Mouse (Mus musculus) kidney, embryonic 15.5 days (tissue): Measurements from ENCODE around the gene Pde8b. TPM values are rescaled to one million over a fixed set of nuclear protein-coding genes. Genes with fewer than 3 reads are reported as not detected.
A peak's percentile ranks its signal among the peaks of the same experiment; 100 is the strongest.
"Not testable (repeated sequence)": the region's sequence is repeated elsewhere in the genome, so short reads cannot be mapped to it uniquely, and the experiment has no call there.

Experiments used
- ATAC-seq: fragments of 200-750 bp; cut with Nextera tagmentation; replicated peaks from 2 replicates; pipeline ENCODE4 v1.8.0; 2017; ENCODE audit warnings: moderate TSS enrichment; ENCODE audit not compliant: low FRiP score
- H3K27ac ChIP-seq: fragments of 300-500 bp; sonication (generic); 2 replicates; pipeline ENCODE4 v1.5.1; 2015; ENCODE audit warnings: mild to moderate bottlenecking, inconsistent platforms
- H3K27me3 ChIP-seq: fragments of 300-500 bp; sonication (generic); 2 replicates; pipeline ENCODE4 v1.6.1; 2015; ENCODE audit warnings: inconsistent platforms
- H3K36me3 ChIP-seq: fragments of 300-500 bp; sonication (generic); 2 replicates; pipeline ENCODE4 v1.6.1; 2015; ENCODE audit warnings: inconsistent platforms
- H3K4me1 ChIP-seq: fragments of 300-500 bp; sonication (generic); 2 replicates; pipeline ENCODE4 v1.6.1; 2015; ENCODE audit warnings: inconsistent platforms
- H3K4me2 ChIP-seq: fragments of 300-500 bp; sonication (generic); 2 replicates; pipeline ENCODE4 v1.6.1; 2015; ENCODE audit warnings: moderate library complexity, mild to moderate bottlenecking, inconsistent platforms
- H3K4me3 ChIP-seq: fragments of 300-500 bp; sonication (generic); replicated peaks from 2 replicates; pipeline ENCODE4 v1.5.1; 2015; ENCODE audit warnings: mild to moderate bottlenecking, inconsistent platforms
- H3K9ac ChIP-seq: fragments of 300-500 bp; sonication (generic); 2 replicates; pipeline ENCODE4 v1.6.1; 2015; ENCODE audit warnings: mild to moderate bottlenecking, inconsistent platforms
- H3K9me3 ChIP-seq: fragments of 300-500 bp; sonication (generic); replicated peaks from 2 replicates; pipeline ENCODE4 v1.6.1; 2016; ENCODE audit warnings: inconsistent platforms
- WGBS: fragments of 180-500 bp; shearing (Covaris S2); methylation state at CpG from one replicate; pipeline ENCODE4 v1.1.7; 2015; ENCODE audit warnings: mixed read lengths; 5-methylcytosine and 5-hydroxymethylcytosine counted together
- polyA plus RNA-seq: library from polyadenylated mRNA; unstranded; fragments of >200 nt; fragmentation: Nextera tagmentation; extraction: Ambion mirVana; gene quantifications from 2 replicates; pipeline ENCODE4 v1.2.1, GENCODE M21; 2015

The Pde8b gene
- polyA plus RNA-seq, 1 experiment from 2014 or later = 10.2 TPM

DNA sequence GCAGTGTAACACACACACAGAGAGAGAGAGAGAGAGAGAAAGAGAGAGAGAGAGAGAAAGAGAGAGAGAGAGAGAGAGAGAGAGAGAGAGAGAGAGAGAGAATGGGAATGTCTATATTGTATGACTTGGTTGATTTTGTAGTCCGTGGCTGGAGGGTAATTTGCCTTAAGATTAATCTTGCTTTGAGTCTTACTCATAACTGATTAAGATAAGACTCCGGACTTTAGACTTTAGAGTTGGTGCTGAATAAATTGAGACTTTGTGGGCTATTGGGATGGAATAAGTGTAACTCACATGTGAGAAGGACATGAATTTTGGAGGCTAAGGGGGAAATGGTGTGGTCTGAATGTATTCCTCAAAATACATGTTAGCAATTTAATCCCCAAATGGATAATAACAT is 7.1 kb downstream of the Pde8b start:
- H3K9ac ChIP-seq = no peak overlapping the region
- peaks cover under 1% of the 10 kb centered on the region; the same call in 1 of the 2 replicates for H3K27me3 ChIP-seq
- no peaks in the 10 kb centered on the region for H3K36me3 ChIP-seq
- 0 out of 2 replicates have a peak, but pooled peaks cover 3% of the 10 kb centered on the region for H3K9me3 ChIP-seq
- WGBS = 75% methylated on average over 2 of the region's 2 CpGs
- no peak overlapping the region for H3K4me2 ChIP-seq
- no peak for ATAC-seq
- H3K4me1 ChIP-seq = no peaks in the 10 kb centered on the region
- no peak overlapping the region for H3K27ac ChIP-seq
- no peak overlapping the region for H3K4me3 ChIP-seq

DNA sequence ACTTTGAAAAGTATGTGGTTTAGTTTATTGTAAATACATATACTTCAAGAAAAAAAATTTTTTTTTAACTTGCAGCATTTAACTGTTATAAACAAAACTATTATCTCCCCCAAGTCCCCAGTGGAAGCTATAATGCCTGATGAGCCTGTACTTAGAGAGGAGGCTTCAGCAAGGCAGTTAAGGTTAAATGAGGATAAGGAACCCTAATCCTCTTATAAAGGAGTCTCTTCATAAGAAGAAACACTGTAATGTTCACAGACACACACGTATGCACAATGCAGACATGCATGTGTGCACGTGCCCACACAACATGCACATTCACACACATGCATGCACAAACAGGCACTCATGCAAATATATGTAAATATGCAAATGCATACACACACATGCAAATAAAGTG is 12.6 kb downstream of the Pde8b start:
- no peak overlapping the region for H3K4me3 ChIP-seq
- 0 out of 2 replicates have a peak, but pooled peaks cover 3% of the 10 kb centered on the region for H3K9me3 ChIP-seq
- H3K27ac ChIP-seq = no peak overlapping the region
- no peak overlapping the region for H3K4me2 ChIP-seq
- no peak for ATAC-seq
- WGBS = 96% methylated on average over 2 of the region's 2 CpGs
- H3K27me3 ChIP-seq = no peaks in the 10 kb centered on the region
- H3K4me1 ChIP-seq = no peaks in the 10 kb centered on the region
- H3K36me3 ChIP-seq = no peaks in the 10 kb centered on the region
- no peak overlapping the region for H3K9ac ChIP-seq

DNA sequence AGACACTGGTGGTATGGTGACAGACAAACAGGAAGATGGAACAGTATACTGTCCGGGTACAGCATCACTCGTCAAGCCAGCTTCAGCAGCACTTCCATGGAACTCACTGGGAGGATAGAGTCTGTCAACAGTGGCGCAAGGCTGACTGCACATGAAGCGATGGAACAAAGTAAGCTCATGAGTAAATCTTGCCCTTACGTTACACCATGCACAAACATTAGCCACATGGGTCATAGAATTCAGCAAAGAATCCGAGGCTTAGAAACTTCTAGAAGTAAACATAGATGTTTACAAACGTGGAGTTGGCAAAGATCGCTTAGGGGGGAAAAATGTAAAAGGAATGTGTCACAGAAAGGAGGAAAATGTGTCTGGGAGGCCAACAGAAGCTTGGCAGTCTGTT is 14.9 kb downstream of the Pde8b start:
- no peak for ATAC-seq
- H3K27ac ChIP-seq = no peak overlapping the region
- H3K4me2 ChIP-seq = no peak overlapping the region
- no peak overlapping the region for H3K4me3 ChIP-seq
- H3K27me3 ChIP-seq = no peaks in the 10 kb centered on the region
- H3K36me3 ChIP-seq = no peaks in the 10 kb centered on the region
- 0 out of 2 replicates have a peak, but pooled peaks cover 2% of the 10 kb centered on the region for H3K4me1 ChIP-seq
- 82% methylated on average over 8 of the region's 8 CpGs for WGBS
- H3K9ac ChIP-seq = no peak overlapping the region
- no peaks in the 10 kb centered on the region for H3K9me3 ChIP-seq

DNA sequence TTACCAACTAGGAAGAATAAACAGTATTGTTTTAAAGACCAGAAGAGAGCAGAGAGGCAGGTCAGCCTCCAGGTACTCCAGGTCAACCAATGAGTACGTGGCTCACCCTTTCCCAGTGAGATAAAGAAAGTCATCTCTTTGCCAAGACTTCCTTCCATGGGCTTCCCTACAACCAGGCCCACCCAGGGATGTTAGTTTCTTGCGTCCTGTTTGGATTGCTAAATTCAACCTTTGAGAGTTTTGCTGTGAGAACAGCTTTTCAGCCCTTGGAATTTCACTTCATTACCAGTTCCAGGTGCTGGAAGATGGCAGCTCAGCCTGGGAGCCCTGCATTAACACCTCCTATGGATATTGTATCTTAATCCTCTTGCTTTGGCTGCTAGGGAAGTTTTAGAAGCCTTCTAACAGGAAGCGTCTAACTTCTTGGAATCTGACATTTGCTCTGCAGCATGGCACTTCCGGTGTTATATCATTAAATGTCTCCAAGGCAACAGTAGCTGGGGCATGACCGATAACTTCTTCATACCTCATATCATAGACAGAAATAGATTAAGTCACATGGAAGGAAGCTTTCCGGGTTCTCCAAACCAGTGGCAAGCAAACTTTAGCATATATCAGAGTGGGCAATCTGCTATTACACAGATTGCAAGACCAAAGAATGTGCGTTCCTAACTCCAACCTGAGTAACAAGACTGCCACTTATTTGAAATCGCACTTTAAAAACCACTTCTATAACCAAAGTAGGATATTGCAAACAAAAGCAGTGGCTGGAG is 18.6 kb downstream of the Pde8b start:
- Histone ChIP-seq H3K4me2 (no peak overlapping the region), H3K36me3 (no peaks in the 10 kb centered on the region), H3K27me3 (no peaks in the 10 kb centered on the region), H3K4me3 (no peak overlapping the region), H3K27ac (no peak overlapping the region; the same call in 1 of the 2 replicates), H3K9me3 (no peaks in the 10 kb centered on the region), H3K4me1 (0 out of 2 replicates have a peak, but pooled peaks cover 2% of the 10 kb centered on the region), H3K9ac (no peak overlapping the region)
- WGBS = 72% methylated on average over 8 of the region's 8 CpGs
- no peak for ATAC-seq

DNA sequence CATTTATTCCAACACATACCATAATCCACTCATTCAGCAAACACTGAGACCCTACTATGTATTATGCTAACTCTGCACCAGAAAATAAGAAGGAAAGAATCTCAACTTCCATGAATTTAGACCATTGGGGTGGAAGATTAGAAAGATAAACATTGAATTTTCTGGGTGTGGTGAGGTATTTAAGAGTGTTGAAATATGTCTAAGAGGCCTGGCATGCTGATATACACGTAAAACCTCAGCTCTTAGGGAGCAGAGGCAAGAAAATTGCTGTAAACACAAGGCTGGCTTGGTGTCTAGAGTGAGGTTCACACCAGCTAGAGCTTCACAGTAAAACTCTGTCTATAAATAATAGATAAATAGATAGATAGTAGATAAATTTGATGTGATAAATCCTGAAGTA is 19.8 kb downstream of the Pde8b start:
- Histone ChIP-seq H3K27me3 (no peaks in the 10 kb centered on the region), H3K36me3 (no peaks in the 10 kb centered on the region), H3K9me3 (no peaks in the 10 kb centered on the region), H3K27ac (no peak overlapping the region), H3K9ac (no peak overlapping the region), H3K4me3 (no peak overlapping the region), H3K4me1 (0 out of 2 replicates have a peak, but pooled peaks cover 2% of the 10 kb centered on the region), H3K4me2 (no peak overlapping the region)
- no peak for ATAC-seq
- 74% methylated on average over 1 of the region's 1 CpGs for WGBS

DNA sequence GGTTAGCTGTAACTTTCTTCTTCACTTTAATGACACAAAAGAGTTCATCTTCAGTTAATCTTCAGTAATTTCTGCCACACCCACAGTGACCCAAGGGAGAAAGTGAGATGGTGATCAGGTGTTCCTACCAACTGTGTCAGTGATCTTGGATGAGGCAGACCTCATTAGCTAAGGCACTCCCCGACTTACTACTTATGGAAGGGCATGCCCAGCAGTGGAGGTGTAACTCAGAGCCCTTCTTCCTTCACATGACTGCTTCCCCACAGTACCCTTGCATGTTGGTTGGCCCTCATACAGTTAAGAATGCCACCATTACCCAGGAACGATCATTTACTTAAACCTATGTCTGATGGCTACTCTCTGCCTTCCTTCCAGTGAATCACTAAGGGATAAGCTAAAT is 25.6 kb downstream of the Pde8b start:
- Histone ChIP-seq H3K27me3 (peaks cover 41% of the 10 kb centered on the region), H3K36me3 (no peaks in the 10 kb centered on the region), H3K9me3 (no peaks in the 10 kb centered on the region), H3K27ac (no peak overlapping the region), H3K4me2 (no peak overlapping the region), H3K4me1 (peaks cover 15% of the 10 kb centered on the region), H3K9ac (no peak overlapping the region), H3K4me3 (no peak overlapping the region)
- 77% methylated on average over 2 of the region's 2 CpGs for WGBS
- no peak for ATAC-seq

DNA sequence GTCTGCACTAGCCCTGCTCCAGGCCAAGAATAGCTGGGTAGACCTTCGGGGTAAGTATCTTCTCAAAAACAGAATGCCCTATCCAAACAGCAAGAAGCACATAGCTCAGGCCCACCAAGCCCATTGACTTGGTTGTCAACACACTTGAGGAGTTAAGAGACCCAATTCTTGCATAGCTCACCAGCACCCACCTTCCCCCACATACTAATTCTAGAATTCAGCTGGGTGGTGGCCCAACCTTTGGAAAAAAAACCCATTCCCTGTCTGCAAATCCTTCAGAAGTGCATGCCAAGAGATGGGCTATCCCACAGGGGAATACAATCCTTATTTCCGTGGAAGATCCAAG is 26.7 kb downstream of the Pde8b start:
- H3K27me3 ChIP-seq = peaks cover 41% of the 10 kb centered on the region
- no peak overlapping the region for H3K27ac ChIP-seq
- H3K4me1 ChIP-seq = peaks cover 15% of the 10 kb centered on the region
- peak overlapping the region; percentile 59 for H3K9ac ChIP-seq
- no peaks in the 10 kb centered on the region for H3K36me3 ChIP-seq
- H3K4me3 ChIP-seq = peak overlapping the region; percentile 73
- H3K9me3 ChIP-seq = no peaks in the 10 kb centered on the region
- ATAC-seq = no peak
- WGBS = 54% methylated on average over 2 of the region's 2 CpGs
- H3K4me2 ChIP-seq = peak overlapping the region; percentile 99

DNA sequence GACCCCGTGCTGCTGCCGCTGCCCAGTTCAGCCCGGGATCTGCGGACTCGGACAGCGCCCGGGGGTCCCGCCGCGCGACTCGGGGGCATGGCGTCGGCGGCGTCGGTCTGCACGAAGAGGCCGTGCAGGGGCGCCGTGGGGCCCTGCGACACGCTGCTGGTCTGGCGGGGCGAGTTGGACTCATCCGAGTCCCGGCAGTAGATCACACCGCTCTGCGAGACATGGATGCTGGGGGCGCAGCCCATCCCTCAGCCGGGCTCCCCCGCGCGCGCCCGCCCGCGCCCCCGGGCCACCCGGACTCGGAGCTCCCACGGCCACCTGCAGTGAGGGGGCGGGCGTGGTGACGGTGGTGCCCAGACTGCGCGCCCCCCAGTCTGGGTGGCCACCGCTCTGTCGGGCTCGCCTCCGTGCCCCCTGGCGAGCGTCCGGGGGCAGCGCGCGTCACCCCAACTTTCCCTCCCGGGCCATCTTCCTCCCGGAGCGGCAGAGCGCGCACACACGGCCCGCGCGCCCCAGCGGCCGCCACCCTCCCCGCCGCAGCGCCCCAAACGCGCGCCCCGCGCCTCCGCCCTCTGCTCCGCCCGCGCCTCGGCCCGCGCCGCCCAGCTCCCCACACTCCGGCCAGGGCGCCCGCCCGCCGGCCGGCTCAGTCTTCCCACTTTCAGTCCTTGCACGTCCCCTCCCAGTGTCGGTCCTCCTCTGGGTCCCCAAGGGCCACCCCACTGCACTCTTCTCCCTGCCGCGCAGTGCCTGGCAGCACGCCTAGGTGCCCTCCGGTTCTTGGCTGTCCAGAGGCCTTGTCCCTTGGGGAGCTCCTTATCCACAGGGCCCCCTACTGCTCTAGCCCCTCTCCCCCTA is 27.3 kb downstream of the Pde8b start:
- 1% methylated on average over 88 of the region's 96 CpGs for WGBS
- Histone ChIP-seq H3K27ac (no peak overlapping the region), H3K36me3 (no peaks in the 10 kb centered on the region), H3K4me2 (peak overlapping the region; percentile 99), H3K9me3 (no peaks in the 10 kb centered on the region), H3K4me3 (peak overlapping the region; percentile 73), H3K9ac (peak overlapping the region; percentile 59), H3K27me3 (peaks cover 41% of the 10 kb centered on the region), H3K4me1 (peaks cover 15% of the 10 kb centered on the region)
- ATAC-seq = peak; percentile 91

DNA sequence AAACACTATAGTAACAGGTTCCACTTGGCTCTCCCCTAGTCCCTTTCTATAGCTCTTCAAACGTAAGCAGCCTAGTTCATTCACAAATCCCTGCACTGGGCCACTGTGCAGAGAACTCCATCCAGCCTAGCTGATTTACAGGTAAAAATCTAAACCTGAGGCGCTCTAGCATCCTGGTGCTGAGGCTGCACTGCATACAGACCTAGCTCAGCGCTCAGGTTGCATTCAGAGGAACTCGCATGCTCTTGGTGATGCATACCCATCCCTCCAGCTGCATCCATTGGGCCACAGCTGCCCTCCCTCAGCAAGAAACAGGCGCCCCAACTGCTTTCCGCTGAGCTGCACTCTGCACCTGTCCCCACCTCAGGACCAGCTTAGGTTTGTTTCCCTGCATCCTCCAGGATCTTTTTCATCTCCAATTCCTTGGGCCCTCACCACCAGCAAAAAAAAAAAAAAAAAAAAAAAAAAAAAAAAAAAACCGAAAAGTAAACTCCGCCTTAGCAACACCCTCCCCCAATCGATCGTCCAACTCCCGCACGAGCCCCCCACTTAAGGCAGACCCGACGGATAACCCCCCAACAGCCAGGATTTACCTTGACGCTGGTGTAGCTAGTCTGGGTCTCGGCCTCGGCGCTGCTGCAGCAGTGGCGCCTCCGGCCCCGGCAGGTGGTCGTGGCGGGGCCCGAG is 28.1 kb downstream of the Pde8b start:
- H3K36me3 ChIP-seq = no peaks in the 10 kb centered on the region
- H3K9me3 ChIP-seq = no peaks in the 10 kb centered on the region
- no peak overlapping the region for H3K27ac ChIP-seq
- 2% methylated on average over 24 of the region's 24 CpGs for WGBS
- H3K4me1 ChIP-seq = peaks cover 15% of the 10 kb centered on the region
- peak overlapping the region; percentile 59 for H3K9ac ChIP-seq
- 0 out of 2 replicates have a peak, but pooled peaks have one; percentile 10 for ATAC-seq
- peak overlapping the region; percentile 99 for H3K4me2 ChIP-seq
- H3K27me3 ChIP-seq = peaks cover 41% of the 10 kb centered on the region
- peak overlapping the region; percentile 73 for H3K4me3 ChIP-seq

DNA sequence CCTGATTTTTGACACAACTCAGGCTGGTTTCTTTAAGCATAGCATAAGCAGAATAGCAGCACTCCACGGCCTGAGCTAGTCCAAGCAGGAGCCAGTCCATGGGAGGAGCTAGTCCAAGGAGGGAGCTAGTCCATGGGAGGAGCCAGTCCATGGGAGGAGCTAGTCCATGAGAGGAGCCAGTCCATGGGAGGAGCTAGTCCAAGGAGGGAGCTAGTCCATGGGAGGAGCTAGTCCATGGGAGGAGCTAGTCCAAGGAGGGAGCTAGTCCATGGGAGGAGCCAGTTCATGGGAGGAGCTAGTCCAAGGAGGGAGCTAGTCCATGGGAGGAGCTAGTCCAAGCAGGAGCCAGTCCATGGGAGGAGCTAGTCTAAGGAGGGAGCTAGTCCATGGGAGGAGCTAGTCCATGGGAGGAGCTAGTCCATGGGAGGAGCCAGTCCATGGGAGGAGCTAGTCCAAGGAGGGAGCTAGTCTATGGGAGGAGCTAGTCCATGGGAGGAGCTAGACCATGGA is 34.4 kb downstream of the Pde8b start:
- not testable (repeated sequence) for H3K27me3 ChIP-seq, H3K4me2 ChIP-seq, H3K4me3 ChIP-seq, H3K9me3 ChIP-seq, H3K36me3 ChIP-seq, H3K4me1 ChIP-seq, ATAC-seq, H3K27ac ChIP-seq, H3K9ac ChIP-seq
- 45% methylated on average over 1 of the region's 1 CpGs for WGBS

DNA sequence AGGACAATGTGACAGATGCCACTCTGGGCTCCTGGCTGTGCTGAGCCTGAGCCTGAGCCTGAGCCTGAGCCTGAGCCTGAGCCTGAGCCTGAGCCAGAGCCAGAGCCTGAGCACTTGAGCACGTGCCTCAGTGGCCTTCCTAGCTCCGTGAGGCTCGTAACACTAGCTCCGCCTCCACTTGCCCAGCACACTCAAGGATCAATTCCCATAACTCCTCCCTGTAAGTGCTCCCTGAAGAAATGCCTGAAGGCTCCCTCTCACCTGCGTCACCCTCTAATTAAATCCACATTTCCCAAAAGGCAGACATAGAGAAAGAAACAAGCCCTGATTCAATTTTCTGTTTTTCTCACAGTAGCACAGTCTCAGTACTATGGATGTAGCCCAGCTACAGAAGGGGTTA is 37.8 kb downstream of the Pde8b start:
- H3K4me2 ChIP-seq = no peak overlapping the region
- no peaks in the 10 kb centered on the region for H3K27me3 ChIP-seq
- no peak for ATAC-seq
- H3K9me3 ChIP-seq = no peaks in the 10 kb centered on the region
- no peak overlapping the region for H3K9ac ChIP-seq
- no peak overlapping the region for H3K4me3 ChIP-seq
- H3K27ac ChIP-seq = no peak overlapping the region
- no peaks in the 10 kb centered on the region for H3K36me3 ChIP-seq
- WGBS = 70% methylated on average over 5 of the region's 5 CpGs
- no peaks in the 10 kb centered on the region for H3K4me1 ChIP-seq

DNA sequence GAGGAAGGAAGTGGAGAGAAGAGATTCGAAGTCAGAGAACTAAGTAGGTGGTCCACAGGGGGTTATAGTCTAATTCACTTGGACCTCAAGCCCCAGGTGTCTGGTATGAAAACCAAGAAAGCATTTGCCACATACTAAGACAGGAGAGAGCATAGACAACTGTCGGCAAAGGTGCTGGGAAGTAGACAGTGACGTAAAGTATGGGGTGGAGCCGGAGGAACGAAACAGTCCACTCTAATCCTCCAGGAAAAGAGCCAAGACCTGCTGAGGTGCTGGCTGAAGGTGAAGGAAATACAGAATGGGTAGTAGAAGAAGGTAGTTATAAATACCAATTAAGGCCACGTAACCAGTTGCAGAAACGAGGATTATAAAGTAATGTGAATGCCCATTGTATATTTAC is 42.8 kb downstream of the Pde8b start:
- 78% methylated on average over 7 of the region's 7 CpGs for WGBS

More for the DNA sequence above, 42.8 kb downstream of the Pde8b start:
- not testable (repeated sequence) for H3K27ac ChIP-seq, H3K36me3 ChIP-seq, H3K4me3 ChIP-seq, H3K9me3 ChIP-seq, ATAC-seq, H3K4me2 ChIP-seq, H3K9ac ChIP-seq, H3K27me3 ChIP-seq, H3K4me1 ChIP-seq
